Mouse (Mus musculus) olfactory bulb, adult 2 months (tissue): ENCODE measurements around the gene Aaed1.

Source experiments
- CTCF ChIP-seq: fragments of 200-500 bp; IDR thresholded peaks from 2 replicates; pipeline ENCODE4 v1.5.1; 2012; ENCODE audit warnings: low read depth, mild to moderate bottlenecking, low read length, moderate library complexity; ENCODE audit not compliant: insufficient read depth
- POLR2A ChIP-seq: fragments of 200-500 bp; IDR thresholded peaks from 2 replicates; pipeline ENCODE4 v1.6.1; 2012; ENCODE audit warnings: mild to moderate bottlenecking, low read depth, low read length, moderate library complexity; ENCODE audit not compliant: insufficient read depth

DNA sequence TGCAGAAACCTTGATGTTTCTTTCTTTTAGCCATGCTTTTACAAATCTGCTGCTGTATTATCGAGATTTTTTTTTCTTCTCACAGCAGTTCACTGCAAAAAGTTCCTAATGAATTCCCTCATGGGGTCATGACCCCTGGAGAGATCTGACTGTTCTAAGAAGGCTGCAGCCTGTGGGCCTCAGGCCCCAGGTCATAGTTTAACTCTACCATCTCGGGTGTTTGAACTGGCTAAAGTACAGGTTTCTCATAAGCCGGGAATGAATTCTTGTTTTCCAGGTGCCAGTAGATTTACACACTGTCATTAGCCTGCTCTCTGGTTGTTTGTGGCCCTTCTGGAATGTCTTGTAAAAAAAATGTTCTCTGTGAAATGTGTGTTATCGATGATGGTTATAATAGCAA, 25.7 kb downstream of the Aaed1 start:
- no peak for TF ChIP-seq POLR2A
- TF ChIP-seq CTCF: no peak
